Mouse (Mus musculus) hindbrain, embryonic 11.5 days (tissue): ENCODE measurements around the gene Rpl10a. TPM values are rescaled to one million over a fixed set of nuclear protein-coding genes. Genes with fewer than 3 reads are reported as not detected.
"Not testable (repeated sequence)": the region's sequence is repeated elsewhere in the genome, so short reads cannot be mapped to it uniquely, and the experiment has no call there.

Experiments
- ATAC-seq: fragments of 200-750 bp; cut with Nextera tagmentation; 2 replicates; pipeline ENCODE4 v1.8.0; 2017; ENCODE audit warnings: mild to moderate bottlenecking, moderate TSS enrichment, moderate library complexity; ENCODE audit not compliant: low FRiP score
- DNase-seq: peaks from one replicate; pipeline ENCODE4 v3.0.0-alpha.2; 2015; ENCODE audit warnings: low spot score
- H3K27ac ChIP-seq: fragments of 300-500 bp; sonication (generic); 2 replicates; pipeline ENCODE4 v1.5.1; 2014; ENCODE audit warnings: mild to moderate bottlenecking, low read depth, low read length
- H3K27me3 ChIP-seq: fragments of 300-500 bp; sonication (generic); 2 replicates; pipeline ENCODE4 v1.6.1; 2014; ENCODE audit warnings: mild to moderate bottlenecking, low read length, moderate library complexity, mixed read lengths; ENCODE audit not compliant: control insufficient read depth, insufficient read depth
- H3K36me3 ChIP-seq: fragments of 300-500 bp; sonication (generic); 2 replicates; pipeline ENCODE4 v1.6.1; 2014; ENCODE audit warnings: mild to moderate bottlenecking, low read length, moderate library complexity, mixed read lengths; ENCODE audit not compliant: control insufficient read depth, insufficient read depth
- H3K4me1 ChIP-seq: fragments of 300-500 bp; sonication (generic); replicated peaks from 2 replicates; pipeline ENCODE4 v1.6.1; 2014; ENCODE audit warnings: low read length, mixed read lengths; ENCODE audit not compliant: control insufficient read depth, insufficient read depth
- H3K4me2 ChIP-seq: fragments of 300-500 bp; sonication (generic); replicated peaks from 2 replicates; pipeline ENCODE4 v1.6.1; 2014; ENCODE audit warnings: mild to moderate bottlenecking, low read depth, low read length
- H3K4me3 ChIP-seq: fragments of 300-500 bp; sonication (generic); 2 replicates; pipeline ENCODE4 v1.5.1; 2014; ENCODE audit warnings: low read depth, low read length
- H3K9ac ChIP-seq: fragments of 300-500 bp; sonication (generic); 2 replicates; pipeline ENCODE4 v1.6.1; 2014; ENCODE audit warnings: low read depth, low read length
- H3K9me3 ChIP-seq: fragments of 300-500 bp; sonication (generic); 2 replicates; pipeline ENCODE4 v1.6.1; 2016; ENCODE audit warnings: low read length; ENCODE audit not compliant: control insufficient read depth
- WGBS: fragments of 180-500 bp; shearing (Covaris S2); extraction: QIAGEN DNeasy Blood & Tissue Kit; methylation state at CpG from one replicate; pipeline ENCODE4 v1.1.7; 2014; 5-methylcytosine and 5-hydroxymethylcytosine counted together
- polyA plus RNA-seq: library from polyadenylated mRNA; unstranded; fragments of >200 nt; fragmentation: Nextera tagmentation; extraction: Ambion mirVana; gene quantifications from 2 replicates; pipeline ENCODE4 v1.2.1, GENCODE M21; 2014

Rpl10a gene
- polyA plus RNA-seq, 1 experiment from 2014 or later: 475 TPM

DNA sequence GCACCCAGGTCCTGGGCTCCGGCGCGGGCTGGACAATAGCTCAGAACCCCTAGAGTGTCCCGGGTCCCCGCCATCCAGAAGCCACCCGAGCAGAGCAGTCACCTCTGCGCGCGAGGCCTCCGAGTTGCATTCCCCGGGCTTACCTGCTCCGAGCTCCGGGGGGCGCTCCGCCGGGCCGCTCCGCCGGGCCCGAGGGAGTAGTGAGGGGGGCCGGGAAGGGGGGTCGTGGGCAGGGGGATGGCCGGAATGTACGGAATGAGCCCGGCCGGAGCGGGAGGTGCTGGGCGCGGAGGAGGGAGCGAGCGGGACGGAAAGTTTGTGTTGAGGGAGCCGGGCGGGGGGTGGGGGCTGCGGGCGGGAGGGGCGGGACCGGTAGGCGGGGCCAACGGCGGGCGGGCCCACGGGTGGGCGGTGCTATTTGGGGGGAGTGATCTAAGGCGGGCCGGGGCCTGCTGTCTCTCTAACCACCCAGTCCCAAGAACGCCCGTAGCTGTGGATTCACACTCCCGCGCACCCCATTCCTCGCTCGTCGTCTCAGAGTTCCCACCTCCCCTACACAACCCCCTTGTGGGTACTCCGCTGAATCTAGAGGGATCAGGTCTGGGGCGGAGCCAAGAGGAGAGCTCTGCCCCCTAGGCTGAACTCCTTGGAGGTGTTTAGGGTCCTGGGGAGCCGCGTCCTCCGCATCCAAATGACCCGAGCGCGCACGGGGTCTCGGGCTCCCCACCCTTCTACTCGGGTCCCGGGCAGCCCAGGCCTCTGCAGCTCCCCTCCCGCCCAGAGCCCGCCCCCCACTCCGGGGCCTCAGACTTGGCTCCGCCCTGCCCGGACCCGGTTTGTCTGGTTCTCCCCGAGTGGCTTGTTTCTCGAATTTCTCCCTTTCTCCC is 22.4 kb downstream of the Rpl10a start, which contains the start of gene Tead3:
Gene Tead3 (minus strand): TSS at position 352 of the 887 bp plus-strand sequence.
- Histone ChIP-seq H3K4me2 (peak within 1 kb of the TSS; percentile 95), H3K9me3 (no peaks in the 10 kb centered on the region), H3K27ac (peak within 1 kb of the TSS; percentile 51), H3K36me3 (no peaks in the 10 kb centered on the region), H3K27me3 (peaks cover 15% of the 10 kb centered on the region), H3K4me1 (peaks cover 14% of the 10 kb centered on the region), H3K9ac (peak within 1 kb of the TSS; percentile 77), H3K4me3 (peak within 1 kb of the TSS; percentile 76)
- WGBS: under 1% methylated on average over 64 of the region's 73 CpGs
- DNase-seq (peak; percentile 84), ATAC-seq (peak; percentile 83)

DNA sequence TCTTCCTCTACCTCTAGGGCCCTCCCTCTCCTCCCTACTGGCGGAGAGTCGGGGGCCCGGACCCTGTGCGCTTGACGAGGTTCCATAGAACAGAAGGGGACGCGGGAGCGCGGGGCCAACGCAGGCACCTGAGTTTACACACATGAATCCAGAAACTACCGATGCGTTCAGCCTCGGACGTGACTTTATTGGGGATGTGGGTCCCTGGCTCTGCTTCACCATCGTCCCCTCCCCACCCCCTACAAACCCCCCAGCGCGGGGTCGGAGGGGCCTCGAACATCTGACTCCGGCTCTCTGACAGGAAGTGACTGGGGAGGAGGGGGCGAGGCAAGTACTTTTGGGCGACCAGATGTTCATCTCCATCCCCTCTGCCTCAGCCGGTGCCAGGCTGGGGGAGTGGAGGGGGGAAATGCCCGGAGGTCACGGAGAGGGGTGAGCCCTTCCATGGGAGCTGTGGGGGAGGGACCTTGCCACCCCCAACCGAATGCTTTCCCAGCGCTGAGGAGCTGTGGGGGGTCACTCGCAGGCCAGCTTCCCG is 23.2 kb downstream of the Rpl10a start:
- no peak for DNase-seq
- ATAC-seq: peak; percentile 10
- WGBS: under 1% methylated on average over 28 of the region's 29 CpGs

DNA sequence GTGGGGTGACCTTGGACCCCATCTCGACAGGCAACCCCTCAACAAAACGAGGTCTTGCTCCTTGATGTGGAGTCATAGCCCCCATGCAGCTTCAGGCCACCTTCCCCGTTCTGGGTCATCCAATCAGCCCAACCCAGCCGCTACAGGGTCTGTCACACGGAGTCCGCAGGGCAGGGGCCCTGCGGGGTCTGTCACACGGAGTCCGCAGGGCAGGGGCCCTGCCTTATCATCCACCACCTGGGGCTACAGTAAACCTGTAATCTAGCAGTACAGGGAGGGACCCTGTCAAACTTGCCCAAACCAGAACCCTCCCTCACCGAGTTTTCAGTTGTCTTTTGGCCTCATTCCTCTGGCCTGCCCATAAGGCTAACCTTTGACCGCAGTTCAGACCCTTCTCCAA is 23.7 kb downstream of the Rpl10a start:
- H3K4me2 ChIP-seq: peak overlapping the region; percentile 95
- H3K36me3 ChIP-seq: no peaks in the 10 kb centered on the region
- DNase-seq (no peak), ATAC-seq (no peak)
- no peaks in the 10 kb centered on the region for H3K9me3 ChIP-seq
- H3K9ac ChIP-seq: no peak overlapping the region
- 0 out of 2 replicates have a peak overlapping the region, but pooled peaks have one; percentile 76 for H3K4me3 ChIP-seq
- peaks cover 11% of the 10 kb centered on the region for H3K4me1 ChIP-seq
- peaks cover 15% of the 10 kb centered on the region for H3K27me3 ChIP-seq
- 6% methylated on average over 11 of the region's 11 CpGs for WGBS
- H3K27ac ChIP-seq: no peak overlapping the region

More for the DNA sequence above, 23.2 kb downstream of the Rpl10a start:
- Histone ChIP-seq H3K4me2 (peak overlapping the region; percentile 95), H3K27ac (no peak overlapping the region), H3K9ac (peak overlapping the region; percentile 64), H3K36me3 (no peaks in the 10 kb centered on the region), H3K4me1 (peaks cover 11% of the 10 kb centered on the region), H3K27me3 (peaks cover 15% of the 10 kb centered on the region), H3K9me3 (no peaks in the 10 kb centered on the region), H3K4me3 (peak overlapping the region; percentile 76)

DNA sequence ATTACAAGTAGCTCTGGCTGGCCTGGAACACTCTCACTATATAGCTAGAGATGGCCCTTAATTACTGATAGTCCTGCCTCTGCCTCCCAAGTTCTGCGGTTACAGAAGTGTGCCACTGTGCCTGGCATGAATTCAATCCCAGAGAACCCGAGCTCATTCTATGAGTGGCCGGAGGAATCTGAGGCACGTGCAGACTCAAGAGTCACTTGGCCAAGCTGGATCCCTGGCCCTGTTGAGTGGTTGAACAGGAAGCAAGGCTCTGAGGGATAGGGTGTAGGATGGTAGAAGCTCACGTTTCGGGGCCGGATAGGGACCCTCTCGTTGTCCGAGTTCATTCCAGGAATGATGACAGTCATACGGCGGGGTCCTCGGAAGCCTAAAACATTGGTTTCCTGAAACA is 27.6 kb downstream of the Rpl10a start:
- Histone ChIP-seq H3K4me3 (no peak overlapping the region), H3K9ac (no peak overlapping the region), H3K27me3 (peaks cover 37% of the 10 kb centered on the region), H3K9me3 (no peaks in the 10 kb centered on the region), H3K36me3 (no peaks in the 10 kb centered on the region), H3K4me2 (no peak overlapping the region), H3K4me1 (peaks cover 11% of the 10 kb centered on the region; the same call in 1 of the 2 replicates), H3K27ac (no peak overlapping the region)
- no peak for DNase-seq
- WGBS: 91% methylated on average over 12 of the region's 12 CpGs
- no peak for ATAC-seq

DNA sequence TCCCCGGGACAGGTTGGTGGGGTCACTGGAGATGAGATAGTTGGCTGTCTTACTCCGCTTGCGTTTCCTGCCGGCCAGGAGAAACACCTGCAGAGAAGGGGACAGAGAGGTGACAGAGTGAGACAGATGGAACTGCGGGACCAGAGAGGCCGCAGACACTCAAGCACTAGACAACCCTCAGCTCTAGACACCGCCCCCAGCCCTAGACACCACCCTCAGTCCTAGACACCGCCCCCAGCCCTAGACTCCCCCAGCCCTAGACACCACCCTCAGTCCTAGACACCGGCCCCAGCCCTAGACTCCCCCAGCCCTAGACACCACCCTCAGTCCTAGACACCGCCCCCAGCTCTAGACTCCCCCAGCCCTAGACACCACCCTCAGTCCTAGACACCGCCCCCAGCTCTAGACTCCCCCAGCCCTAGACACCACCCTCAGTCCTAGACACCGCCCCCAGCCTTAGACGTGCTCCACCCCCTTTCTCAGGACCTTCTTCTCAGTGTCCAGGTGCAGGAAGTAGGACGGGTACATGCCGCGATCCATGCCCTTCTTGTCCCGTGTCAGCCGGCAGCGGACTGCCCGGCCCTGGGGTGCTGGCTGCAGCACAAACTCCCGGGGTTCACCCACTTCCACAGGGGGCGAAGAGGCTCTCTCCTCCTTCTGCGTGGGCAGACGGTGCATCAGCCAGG is 30.4 kb downstream of the Rpl10a start:
- not testable (repeated sequence) for ATAC-seq, H3K27ac ChIP-seq, H3K9ac ChIP-seq, H3K4me2 ChIP-seq, H3K36me3 ChIP-seq, H3K4me1 ChIP-seq, DNase-seq, H3K4me3 ChIP-seq, H3K9me3 ChIP-seq
- 12% methylated on average over 23 of the region's 24 CpGs for WGBS
- peaks cover 32% of the 10 kb centered on the region for H3K27me3 ChIP-seq

DNA sequence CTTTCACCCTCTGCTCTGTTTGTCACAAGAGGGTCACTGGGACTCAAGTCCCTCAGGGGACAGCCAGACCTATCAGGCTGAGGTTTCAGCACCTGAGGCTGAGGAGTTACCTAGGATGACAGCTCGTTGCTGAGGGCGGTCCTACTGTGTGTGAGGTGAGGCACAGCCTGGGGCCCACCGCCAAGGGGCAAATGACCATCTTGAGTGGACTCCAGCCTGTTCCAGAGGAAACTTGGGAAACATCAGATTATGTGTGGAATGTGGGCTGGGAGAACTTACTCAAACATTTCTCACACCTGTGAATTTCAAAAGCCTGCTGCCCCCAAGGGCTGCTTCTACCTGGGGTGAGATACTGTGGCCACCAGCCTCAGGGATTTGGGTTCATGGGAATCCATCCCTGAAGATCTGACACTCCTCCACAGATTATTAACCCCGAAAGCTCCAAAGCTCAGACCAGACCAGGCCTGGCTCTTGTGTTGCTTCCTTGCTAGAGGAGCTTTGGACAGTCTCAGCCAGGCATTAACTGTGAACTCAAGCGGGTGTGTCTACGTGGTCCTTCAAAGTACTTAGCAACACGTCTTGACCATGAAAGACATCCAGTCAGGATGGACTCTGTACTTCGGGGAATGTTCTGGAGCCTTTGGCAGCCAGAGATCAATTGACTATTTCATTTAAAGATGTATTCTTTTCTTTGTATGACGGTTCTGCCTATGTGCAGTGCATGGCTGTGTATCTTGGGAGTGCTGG is 32.4 kb downstream of the Rpl10a start:
- ATAC-seq (no peak), DNase-seq (no peak)
- Histone ChIP-seq H3K4me3 (no peak overlapping the region), H3K4me1 (0 out of 2 replicates have a peak, but pooled peaks cover 2% of the 10 kb centered on the region), H3K9me3 (no peaks in the 10 kb centered on the region), H3K9ac (no peak overlapping the region), H3K4me2 (no peak overlapping the region), H3K36me3 (no peaks in the 10 kb centered on the region), H3K27me3 (peaks cover 51% of the 10 kb centered on the region), H3K27ac (no peak overlapping the region)
- WGBS: 80% methylated on average over 9 of the region's 9 CpGs

DNA sequence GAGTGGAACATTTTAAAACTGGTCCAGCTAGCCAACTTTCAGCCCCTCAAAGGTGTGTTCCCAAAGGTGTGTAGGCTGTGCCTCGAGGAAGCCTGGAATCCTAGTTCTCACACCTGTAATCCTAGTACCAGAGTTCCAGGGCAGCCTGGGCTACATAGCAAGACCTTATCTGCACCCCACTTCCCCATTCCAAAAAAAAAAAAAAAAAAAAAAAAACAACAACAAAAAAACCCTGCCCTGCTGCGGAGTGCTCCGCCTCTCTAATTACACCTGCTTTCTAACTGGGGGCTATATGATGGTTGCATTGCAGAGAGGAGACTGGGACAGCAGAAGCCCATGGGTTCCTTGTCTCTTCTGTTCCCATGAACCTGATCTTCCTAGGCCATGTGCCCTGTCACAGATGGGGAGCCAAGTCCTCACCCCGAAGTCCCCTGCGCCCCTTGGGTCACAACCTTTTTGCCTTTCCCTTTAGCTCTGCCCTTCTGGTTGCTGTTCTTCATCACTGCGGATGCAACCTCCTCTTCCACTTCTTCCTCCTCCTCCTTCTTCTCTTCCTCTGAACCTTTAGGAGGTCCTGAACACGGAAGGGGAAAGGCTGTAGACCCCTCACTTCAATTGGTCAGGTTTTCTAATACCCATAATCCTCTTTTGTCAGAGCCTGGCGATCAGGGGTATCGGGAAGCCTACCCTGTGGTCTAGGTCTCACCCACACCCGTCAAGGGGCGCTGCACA is 33.8 kb downstream of the Rpl10a start:
- Histone ChIP-seq H3K4me2 (peak overlapping the region; percentile 40), H3K27me3 (peaks cover 54% of the 10 kb centered on the region), H3K27ac (no peak overlapping the region), H3K4me3 (peak overlapping the region; percentile 20), H3K4me1 (0 out of 2 replicates have a peak, but pooled peaks cover 2% of the 10 kb centered on the region), H3K9ac (peak overlapping the region; percentile 23; the same call in 1 of the 2 replicates), H3K36me3 (no peaks in the 10 kb centered on the region), H3K9me3 (no peaks in the 10 kb centered on the region)
- ATAC-seq: no peak
- 31% methylated on average over 11 of the region's 11 CpGs for WGBS
- DNase-seq: peak; percentile 27
